Mouse (Mus musculus): ENCODE measurements around the gene Ppp1r15a.

The Ppp1r15a gene

DNA sequence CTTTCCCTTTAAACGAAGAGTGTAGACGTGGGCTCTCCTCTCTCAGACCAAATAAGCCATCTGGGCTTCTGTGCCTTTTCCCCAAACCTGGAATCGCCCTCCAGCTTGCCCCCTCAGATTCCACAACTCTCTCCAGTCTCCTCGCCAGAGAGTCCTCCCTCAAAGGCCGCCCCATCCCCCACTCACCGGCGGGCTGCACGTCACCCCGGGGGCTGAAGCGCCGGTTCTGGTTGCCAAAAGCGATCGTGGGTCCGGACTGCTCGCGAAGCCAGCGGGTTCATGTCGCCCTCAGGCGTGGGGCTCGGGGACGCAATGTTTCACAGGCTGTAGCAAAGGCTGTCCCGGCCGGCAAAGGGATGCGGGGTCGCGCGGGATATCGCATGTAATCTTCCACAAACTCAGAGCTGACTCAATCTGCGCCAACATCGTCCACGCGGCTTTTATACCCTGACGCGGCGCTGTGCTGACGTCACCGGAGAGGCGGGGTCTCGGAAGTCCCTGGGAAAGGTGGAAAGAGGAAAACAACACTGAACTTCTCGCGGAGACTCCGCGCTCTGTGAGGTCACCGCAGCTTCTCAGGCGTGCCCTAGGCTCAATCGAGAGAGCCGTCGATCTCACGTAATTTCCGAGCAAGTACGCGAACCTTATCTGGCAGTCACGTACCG lies at the start of gene Ppp1r15a, which contains the start of gene Plekha4:
TSS of gene Ppp1r15a (minus strand) at position 460 of the 665 bp plus-strand sequence.
TSS of gene Plekha4 (plus strand) at position 522 of the 665 bp plus-strand sequence.
- DNase-seq (ENCODE audit: extremely low read depth, insufficient read length, low spot score), result peak; percentile 96

DNA sequence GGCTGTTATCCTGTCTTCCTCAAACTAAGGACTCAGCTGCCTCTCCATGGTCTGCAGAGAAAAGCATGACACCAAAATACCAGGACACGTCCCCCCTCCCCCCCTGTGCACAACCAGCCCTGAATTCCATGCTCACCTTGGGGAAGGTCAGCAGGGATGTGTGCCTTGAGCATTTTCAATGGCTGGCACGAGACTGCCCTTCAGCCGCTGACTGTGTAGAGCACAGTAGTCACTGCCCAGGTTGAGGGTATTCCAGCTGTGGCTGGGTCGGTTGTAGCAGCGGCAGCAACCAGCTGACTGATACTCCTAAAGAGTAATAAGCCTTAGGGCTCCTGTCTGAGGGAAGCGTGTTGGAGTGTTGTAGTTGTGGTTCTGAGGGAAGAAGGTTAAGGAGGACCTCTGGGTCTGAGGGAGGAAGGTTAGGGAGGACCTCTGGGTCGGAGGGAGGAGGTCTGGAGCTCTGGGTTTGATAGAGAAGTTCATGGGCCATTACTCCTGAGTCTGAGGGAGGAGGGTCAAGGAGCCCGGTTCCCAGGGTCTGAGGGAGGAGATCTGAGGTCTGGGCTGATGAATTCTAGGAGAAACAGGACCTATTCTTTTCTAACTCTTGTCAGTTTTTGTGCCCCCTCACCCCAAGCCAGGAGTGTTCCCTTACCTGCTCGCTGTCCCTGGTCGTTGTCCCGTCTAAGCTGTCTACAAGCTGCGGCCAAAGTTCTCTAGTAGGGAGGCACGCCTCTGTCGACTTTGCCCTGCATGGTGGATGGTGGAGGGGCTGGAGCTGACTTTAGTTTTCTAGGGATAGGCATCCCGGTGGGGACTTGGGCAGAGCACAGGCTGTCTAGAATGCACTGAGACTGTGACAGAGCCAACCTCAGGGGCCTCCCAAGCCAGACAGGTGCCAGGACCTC lies 48.7 kb upstream of the Ppp1r15a start:
- no peak for DNase-seq (ENCODE audit: extremely low read depth, insufficient read length, low spot score)

DNA sequence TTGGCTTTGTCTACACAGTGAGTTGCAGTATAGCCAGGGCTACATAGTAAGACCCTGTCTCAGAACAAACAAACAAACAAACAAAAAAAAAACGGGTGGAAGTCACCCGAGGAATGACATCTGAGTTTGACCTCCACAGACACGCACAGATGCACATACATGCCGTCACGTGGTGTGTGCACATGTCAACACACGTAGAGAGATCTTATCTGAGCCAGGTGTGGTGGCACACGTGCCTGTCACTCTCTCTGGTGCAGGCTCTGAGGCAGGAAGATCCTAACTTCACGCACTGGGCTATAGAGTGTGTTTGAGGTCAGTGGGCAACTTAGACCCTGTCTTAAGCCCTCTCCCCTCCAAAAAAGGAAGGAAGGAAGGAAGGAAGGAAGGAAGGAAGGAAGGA lies 47.9 kb upstream of the Ppp1r15a start:
- DNase-seq (ENCODE audit: extremely low read depth, insufficient read length, low spot score), result no peak

DNA sequence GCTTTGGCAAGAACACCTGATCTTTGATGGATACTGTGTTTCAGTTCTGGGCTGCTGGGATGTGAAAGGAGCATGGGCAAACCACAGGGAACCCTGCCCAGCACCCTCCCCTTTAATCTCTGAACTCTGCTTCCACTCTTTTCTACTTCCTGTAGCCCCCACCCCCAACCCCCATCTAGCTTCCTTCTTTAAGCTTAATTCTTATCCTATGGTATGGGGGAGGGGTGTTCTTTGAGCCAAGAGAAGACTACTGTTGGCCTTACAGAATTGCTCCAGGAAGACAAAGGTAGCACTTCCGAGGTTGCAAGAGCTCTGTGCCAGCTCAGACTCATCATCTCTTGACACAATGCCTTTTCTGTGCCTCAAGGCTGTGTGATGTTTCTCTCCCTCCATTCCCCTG lies 45.9 kb upstream of the Ppp1r15a start:
- DNase-seq (ENCODE audit: extremely low read depth, insufficient read length, low spot score), result no peak

DNA sequence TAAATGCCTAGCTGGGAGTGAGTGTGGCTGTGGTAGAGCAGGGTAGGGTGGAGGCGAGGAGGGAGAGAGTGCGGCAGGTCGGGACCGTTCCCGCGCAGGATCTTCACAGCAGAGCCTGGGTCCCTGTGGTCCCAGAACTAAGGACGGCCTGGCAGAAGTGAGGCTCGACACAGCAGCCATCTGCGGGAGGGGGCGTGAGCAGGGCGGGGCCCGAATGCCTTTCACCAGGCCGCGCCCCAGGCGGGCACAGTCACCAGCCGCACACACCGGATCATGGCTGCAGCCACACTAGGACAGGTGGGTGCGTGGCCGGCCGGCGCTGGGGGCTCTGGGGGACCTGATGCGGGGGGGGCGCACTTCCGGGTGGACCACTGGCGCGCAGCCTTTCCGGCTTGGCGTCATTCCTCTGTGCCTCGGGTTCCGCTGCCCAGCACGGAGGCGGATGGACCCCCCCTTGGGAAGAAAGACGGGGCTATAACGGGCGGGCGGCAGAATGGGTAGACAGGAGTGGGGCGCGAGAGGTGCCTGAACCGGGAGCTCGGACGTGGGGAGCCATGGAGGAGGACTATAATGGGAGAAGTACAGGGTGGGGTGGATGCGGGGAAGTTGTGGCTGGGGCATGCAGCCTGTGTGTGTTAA lies 44.2 kb upstream of the Ppp1r15a start, which contains the start of gene Bcat2:
TSS of gene Bcat2 (plus strand) at position 51 of the 639 bp plus-strand sequence.
- peak; percentile 85 for DNase-seq (ENCODE audit: extremely low read depth, insufficient read length, low spot score)

- no peak for DNase-seq (ENCODE audit: extremely low read depth, insufficient read length, low spot score)
Observed at GRCm38 (mm10) chr7:45568601-45569473, 42.8 kb upstream of the Ppp1r15a start.

DNA sequence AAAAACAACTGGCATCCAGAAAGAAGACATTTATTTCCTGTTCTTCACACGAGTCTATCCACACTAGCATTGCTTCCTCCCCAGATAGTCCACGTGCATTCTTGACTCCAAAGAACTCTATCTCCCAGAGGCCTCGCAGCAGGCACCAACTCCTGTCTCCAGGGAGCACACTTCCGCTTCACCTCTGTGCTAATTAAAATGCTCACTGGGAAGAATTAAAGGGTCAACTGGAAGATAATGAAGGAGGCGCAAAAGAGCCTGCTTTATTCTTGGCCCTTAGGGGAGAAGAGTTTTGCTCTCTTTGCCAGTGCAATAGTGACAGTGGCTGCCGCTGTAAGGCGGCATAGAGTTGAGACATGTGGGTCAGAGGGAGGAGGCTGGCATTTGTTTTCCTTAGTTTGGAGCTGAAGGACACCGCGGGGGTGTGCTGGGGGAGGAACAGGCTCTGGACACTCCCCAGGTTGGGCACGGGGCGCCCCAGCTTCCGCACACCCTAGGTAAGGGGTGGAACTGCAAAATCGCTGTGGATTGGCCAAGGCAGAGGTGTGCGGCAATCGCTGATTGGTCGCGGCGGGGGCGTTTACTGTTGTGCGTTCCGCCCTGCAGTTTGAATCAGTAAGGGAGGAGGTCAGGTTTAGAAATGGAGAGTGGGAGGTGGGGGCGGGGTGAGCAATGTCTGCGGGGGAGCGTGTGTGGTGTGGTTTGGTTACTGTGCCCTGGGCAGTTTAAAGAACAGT lies 41.9 kb upstream of the Ppp1r15a start:
- peak; percentile 93 for DNase-seq (ENCODE audit: extremely low read depth, insufficient read length, low spot score)

GRCm38 (mm10) chr7:45567112-45567779 lies 41.2 kb upstream of the Ppp1r15a start:
- no peak for DNase-seq (ENCODE audit: extremely low read depth, insufficient read length, low spot score)

DNA sequence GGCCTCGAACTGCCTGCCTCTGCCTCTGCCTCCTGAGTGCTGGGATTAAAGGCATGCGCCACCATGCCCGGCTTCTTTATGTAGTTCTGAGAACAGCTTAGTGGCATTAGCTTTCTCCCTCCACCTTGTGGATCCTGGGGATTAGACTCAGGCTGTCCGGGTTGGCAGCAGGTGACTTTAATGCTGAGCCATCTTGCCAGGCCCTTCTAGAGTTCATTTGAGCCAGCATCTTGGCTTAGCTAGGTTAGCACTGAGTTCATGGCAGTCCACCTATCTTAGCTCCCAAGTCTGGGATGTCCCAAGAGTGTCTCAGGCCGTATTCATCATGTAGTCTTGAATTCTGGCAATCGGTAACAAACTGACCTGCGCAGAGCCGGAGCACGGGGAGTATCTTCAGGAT lies 39.4 kb upstream of the Ppp1r15a start:
- DNase-seq (ENCODE audit: extremely low read depth, insufficient read length, low spot score), result no peak

- DNase-seq (ENCODE audit: extremely low read depth, insufficient read length, low spot score), result no peak
Observed at GRCm38 (mm10) chr7:45564811-45565210, 38.7 kb upstream of the Ppp1r15a start.

DNA sequence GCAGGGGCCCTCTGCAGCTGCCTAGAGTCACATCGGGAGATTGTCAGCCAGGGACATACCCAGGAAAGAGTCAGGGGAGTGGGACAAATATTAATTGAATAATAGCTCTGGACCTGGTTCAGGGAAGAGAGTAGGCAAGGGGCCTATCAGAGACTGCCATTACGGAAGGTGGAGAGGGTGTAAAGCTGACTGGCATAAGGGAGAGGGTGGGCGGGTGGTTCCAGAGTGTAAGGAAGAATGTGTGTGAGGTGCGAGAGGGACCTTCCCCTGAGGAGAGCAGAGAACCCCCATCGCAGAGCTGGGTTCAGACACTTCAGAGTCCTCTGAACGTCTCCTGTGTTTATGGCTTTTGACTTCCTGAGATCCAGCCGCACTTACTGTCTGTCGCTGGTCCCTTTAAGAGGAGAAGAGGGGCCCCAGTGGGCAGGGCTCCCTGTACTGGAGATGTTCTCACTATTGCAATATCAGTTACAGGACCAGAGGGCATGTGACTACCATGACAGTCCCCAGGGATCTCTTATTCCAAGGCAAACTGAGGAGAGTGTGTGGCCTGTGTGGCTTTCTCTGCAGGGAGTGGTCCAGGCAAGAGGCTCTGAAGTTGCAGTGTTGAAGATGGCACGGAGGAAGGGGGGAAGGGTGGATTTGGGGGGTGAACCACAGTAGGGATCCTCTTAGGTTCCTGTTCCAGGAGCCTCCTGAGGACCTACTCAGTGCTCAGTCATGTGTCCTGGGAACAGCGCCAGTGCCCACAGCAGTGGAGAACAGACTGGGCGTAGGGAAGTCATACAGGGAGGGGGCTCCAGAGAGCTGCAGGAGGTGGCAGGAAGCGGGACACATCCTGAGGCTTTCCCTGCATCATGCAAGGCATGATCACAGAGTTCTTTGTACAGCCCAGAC lies 35.8 kb upstream of the Ppp1r15a start:
- no peak for DNase-seq (ENCODE audit: extremely low read depth, insufficient read length, low spot score)

- DNase-seq (ENCODE audit: extremely low read depth, insufficient read length, low spot score), result no peak
Observed at GRCm38 (mm10) chr7:45560843-45561623, 35.0 kb upstream of the Ppp1r15a start.

DNA sequence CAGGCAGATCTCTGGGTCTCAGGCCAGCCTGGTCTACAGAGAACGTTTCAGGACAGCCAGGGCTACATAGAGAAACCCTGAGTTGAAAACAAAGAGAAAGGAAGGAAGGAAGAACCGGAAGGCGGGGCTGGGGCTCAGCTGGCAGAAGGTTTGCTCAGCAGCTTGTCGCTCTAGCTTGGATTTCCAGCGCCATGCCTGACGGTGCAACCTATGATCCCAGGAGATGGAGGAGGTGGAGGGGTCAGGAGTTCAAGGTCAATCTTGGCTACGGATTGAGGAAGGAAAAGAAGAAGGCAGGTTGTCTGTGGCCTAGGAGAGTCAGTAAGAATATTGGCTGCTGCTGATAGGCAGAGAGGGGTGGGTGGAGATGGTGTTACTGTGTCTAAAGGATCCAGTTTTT lies 34.2 kb upstream of the Ppp1r15a start:
- DNase-seq (ENCODE audit: extremely low read depth, insufficient read length, low spot score), result no peak

- no peak for DNase-seq (ENCODE audit: extremely low read depth, insufficient read length, low spot score)
Observed at GRCm38 (mm10) chr7:45558907-45559306, 32.8 kb upstream of the Ppp1r15a start.

DNA sequence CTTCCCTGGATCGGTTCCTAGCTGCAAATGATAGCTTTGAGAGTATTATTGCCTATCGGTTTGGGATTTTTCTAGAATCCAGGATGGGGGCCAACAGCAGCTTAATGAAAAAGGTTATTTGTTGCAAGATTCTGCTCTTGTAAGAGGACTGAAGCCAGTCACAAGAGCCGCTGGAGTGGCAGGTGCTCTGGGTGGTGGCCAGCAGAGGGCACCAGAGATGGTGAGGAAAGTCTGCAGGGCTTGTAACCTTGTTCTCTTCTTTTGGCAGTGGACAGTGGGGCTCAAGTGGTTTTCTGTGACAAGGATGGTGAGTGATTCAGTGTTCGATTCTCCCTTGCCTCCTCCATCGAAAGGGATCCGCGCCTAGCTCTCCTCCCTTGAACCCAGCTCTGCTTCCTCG lies 29.7 kb upstream of the Ppp1r15a start:
- peak; percentile 66 for DNase-seq (ENCODE audit: extremely low read depth, insufficient read length, low spot score)

- DNase-seq (ENCODE audit: extremely low read depth, insufficient read length, low spot score), result no peak
Observed at GRCm38 (mm10) chr7:45554744-45555143, 28.7 kb upstream of the Ppp1r15a start, which contains the start of gene Hsd17b14. TSS of gene Hsd17b14 (plus strand) at chr7:45554893.

- no peak for DNase-seq (ENCODE audit: extremely low read depth, insufficient read length, low spot score)
Observed at GRCm38 (mm10) chr7:45553990-45554389, 27.9 kb upstream of the Ppp1r15a start.
